Mouse (Mus musculus): ENCODE measurements at regions not wholly inside any gene's neighbourhood (a gene's known extent, or its start where the extent isn't known, plus 50 kb on each side); places are given as distances from the start of the nearest gene placed in this dataset.

- Histone ChIP-seq H3K4me1 (ENCODE audit: control insufficient read depth, insufficient read depth, insufficient read length) (peaks cover 8% of the 10 kb centered on the region; the same call in 1 of the 2 replicates), H3K36me3 (ENCODE audit: control insufficient read depth, insufficient read depth, low read length) (no peaks in the 10 kb centered on the region), H3K27me3 (ENCODE audit: control insufficient read depth, insufficient read depth, low read length) (no peaks in the 10 kb centered on the region), H3K27ac (ENCODE audit: insufficient read depth, low read length) (no peak overlapping the region), H3K4me3 (ENCODE audit: extremely low read depth, insufficient read depth, insufficient read length) (no peak overlapping the region)
- no peak for DNase-seq (ENCODE audit: low read depth in 1 of 2, low spot score in 2 of 2)
- TF ChIP-seq CTCF (IDR thresholded peaks at IDR 0.05; ENCODE audit: extremely low read depth, insufficient read depth, insufficient read length, insufficient replicate concordance) (no peak), POLR2A (IDR thresholded peaks at IDR 0.05; ENCODE audit: low read depth, low read length) (no peak)
- 87% methylated on average over 2 of the region's 2 CpGs for WGBS
These were observed 187.1 kb upstream of the Ubl3 start for GRCm38 (mm10) chr5:148739672-148740071.

DNA sequence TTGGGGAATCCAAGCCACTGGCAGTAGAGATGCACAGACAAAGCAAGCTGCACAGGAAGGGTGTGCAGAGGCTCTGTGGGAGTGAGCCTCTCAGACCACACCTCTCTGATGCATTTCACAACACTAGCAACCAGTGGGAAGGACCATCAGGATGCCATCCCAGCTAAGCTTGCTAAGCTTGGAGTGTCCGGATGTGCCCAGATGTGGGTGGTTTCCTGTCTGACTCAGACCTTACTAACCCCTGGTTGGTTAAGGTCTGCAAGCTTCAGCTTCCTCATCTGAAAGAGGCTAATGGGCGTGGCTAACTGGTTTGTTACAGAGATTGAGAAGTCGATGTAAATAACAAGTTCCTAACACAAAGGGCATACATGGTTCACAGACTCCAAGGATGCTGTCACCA lies 186.6 kb upstream of the Ubl3 start:
- H3K4me1 ChIP-seq (ENCODE audit: control insufficient read depth, insufficient read depth, insufficient read length) = peaks cover 8% of the 10 kb centered on the region; the same call in 1 of the 2 replicates
- H3K36me3 ChIP-seq (ENCODE audit: control insufficient read depth, insufficient read depth, low read length) = no peaks in the 10 kb centered on the region
- 6% methylated on average over 3 of the region's 3 CpGs for WGBS
- no peaks in the 10 kb centered on the region for H3K27me3 ChIP-seq (ENCODE audit: control insufficient read depth, insufficient read depth, low read length)
- no peak overlapping the region for H3K4me3 ChIP-seq (ENCODE audit: extremely low read depth, insufficient read depth, insufficient read length)
- DNase-seq (ENCODE audit: low read depth in 1 of 2, low spot score in 2 of 2) = peak in 1 of 2 experiments; percentile 30
- H3K27ac ChIP-seq (ENCODE audit: insufficient read depth, low read length) = no peak overlapping the region
- TF ChIP-seq POLR2A (IDR thresholded peaks at IDR 0.05; ENCODE audit: low read depth, low read length) (no peak), CTCF (IDR thresholded peaks at IDR 0.05; ENCODE audit: extremely low read depth, insufficient read depth, insufficient read length, insufficient replicate concordance) (no peak)

DNA sequence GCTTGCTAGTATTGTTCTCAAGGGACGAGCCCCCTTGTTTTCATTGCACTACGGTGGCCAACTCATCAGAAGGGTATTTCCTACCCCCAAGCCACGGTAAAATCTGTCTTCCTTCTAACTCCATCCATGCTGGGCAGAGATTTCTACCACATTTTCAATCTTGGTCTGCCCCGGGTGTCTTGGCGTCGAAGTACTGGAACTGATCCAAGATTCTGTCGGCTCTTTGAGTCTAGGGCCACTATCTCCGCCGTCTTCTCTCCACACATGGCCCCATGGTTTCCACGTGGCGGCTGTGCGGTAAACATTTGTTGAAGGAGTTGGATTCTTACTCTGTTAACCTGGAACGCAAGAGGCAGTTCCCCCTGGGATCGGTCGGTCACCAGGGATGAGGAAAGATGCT lies 177.0 kb upstream of the Ubl3 start:
- TF ChIP-seq CTCF (IDR thresholded peaks at IDR 0.05; ENCODE audit: extremely low read depth, insufficient read depth, insufficient read length, insufficient replicate concordance) (no peak), POLR2A (IDR thresholded peaks at IDR 0.05; ENCODE audit: low read depth, low read length) (no peak)
- no peak overlapping the region for H3K4me3 ChIP-seq (ENCODE audit: extremely low read depth, insufficient read depth, insufficient read length)
- DNase-seq (ENCODE audit: low read depth in 1 of 2, low spot score in 2 of 2) = no peak
- H3K27me3 ChIP-seq (ENCODE audit: control insufficient read depth, insufficient read depth, low read length) = no peaks in the 10 kb centered on the region
- 77% methylated on average over 15 of the region's 15 CpGs for WGBS
- H3K4me1 ChIP-seq (ENCODE audit: control insufficient read depth, insufficient read depth, insufficient read length) = no peaks in the 10 kb centered on the region
- H3K27ac ChIP-seq (ENCODE audit: insufficient read depth, low read length) = no peak overlapping the region
- no peaks in the 10 kb centered on the region for H3K36me3 ChIP-seq (ENCODE audit: control insufficient read depth, insufficient read depth, low read length)

DNA sequence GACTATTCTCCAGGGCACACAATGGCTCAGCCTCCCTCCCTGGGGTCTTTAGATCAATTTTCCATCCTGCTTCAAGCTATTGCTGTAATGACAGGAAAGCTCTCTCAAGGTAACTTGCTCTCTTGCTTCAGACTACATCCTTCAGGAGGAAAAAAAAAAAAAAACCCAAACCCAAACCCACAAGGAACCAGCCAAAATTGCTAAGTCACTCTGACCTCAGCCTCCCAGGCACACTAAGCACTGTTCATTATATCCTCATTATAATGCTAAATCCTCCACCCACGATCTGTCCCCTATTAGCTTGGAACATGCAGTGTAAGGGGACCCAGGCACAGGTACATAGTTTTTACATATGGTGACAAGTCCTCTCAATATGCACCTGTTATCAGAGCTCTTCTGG lies 175.9 kb upstream of the Ubl3 start:
- H3K27me3 ChIP-seq (ENCODE audit: control insufficient read depth, insufficient read depth, low read length) = no peaks in the 10 kb centered on the region
- WGBS = 18% methylated on average over 1 of the region's 1 CpGs
- no peaks in the 10 kb centered on the region for H3K36me3 ChIP-seq (ENCODE audit: control insufficient read depth, insufficient read depth, low read length)
- H3K4me1 ChIP-seq (ENCODE audit: control insufficient read depth, insufficient read depth, insufficient read length) = no peaks in the 10 kb centered on the region
- H3K27ac ChIP-seq (ENCODE audit: insufficient read depth, low read length) = no peak overlapping the region
- no peak for DNase-seq (ENCODE audit: low read depth in 1 of 2, low spot score in 2 of 2)
- no peak overlapping the region for H3K4me3 ChIP-seq (ENCODE audit: extremely low read depth, insufficient read depth, insufficient read length)
- no peak for TF ChIP-seq POLR2A (IDR thresholded peaks at IDR 0.05; ENCODE audit: low read depth, low read length)
- TF ChIP-seq CTCF (IDR thresholded peaks at IDR 0.05; ENCODE audit: extremely low read depth, insufficient read depth, insufficient read length, insufficient replicate concordance) = no peak

DNA sequence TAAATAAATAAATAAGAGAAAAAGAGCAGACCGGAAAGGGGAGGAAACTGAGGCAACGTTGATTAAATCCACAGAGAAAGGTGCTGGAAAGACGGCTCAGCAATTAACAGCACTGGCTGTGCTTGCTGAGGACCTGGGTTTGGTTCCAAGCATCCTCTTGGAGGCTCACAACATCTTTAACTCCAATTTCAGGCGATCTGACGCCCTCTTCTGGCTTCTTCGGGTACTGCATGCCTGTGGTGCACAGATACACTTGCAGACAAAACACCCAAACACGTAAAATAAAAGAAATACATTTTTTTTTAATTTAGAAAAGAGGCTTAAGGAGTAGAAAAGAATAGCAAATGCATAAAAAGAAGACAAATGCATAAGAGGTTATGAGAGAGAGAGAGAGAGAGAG lies 173.9 kb upstream of the Ubl3 start:
- Histone ChIP-seq H3K4me1 (ENCODE audit: control insufficient read depth, insufficient read depth, insufficient read length) (no peaks in the 10 kb centered on the region), H3K36me3 (ENCODE audit: control insufficient read depth, insufficient read depth, low read length) (no peaks in the 10 kb centered on the region), H3K27ac (ENCODE audit: insufficient read depth, low read length) (no peak overlapping the region), H3K4me3 (ENCODE audit: extremely low read depth, insufficient read depth, insufficient read length) (no peak overlapping the region), H3K27me3 (ENCODE audit: control insufficient read depth, insufficient read depth, low read length) (no peaks in the 10 kb centered on the region)
- WGBS = 72% methylated on average over 7 of the region's 7 CpGs
- TF ChIP-seq CTCF (IDR thresholded peaks at IDR 0.05; ENCODE audit: extremely low read depth, insufficient read depth, insufficient read length, insufficient replicate concordance) = no peak
- TF ChIP-seq POLR2A (IDR thresholded peaks at IDR 0.05; ENCODE audit: low read depth, low read length) = no peak
- no peak for DNase-seq (ENCODE audit: low read depth in 1 of 2, low spot score in 2 of 2)

DNA sequence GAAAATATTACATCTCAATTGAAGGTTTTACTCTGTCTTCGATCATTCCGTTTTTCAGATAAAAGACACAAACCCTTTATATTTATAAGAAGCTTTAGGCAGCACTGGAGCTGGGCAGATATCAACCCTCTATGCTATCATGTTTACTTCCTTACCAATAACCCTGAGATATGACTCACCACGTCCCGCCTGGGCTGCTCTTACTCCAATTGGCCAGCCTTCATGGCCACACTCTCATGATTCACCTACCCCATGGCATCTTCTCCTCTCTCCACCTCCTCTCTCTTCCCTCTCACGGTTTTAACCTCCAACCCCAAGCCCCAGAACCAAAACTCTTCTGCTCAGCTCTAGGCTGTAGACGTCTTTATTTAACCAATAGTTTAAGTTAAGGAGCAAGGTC lies 171.9 kb upstream of the Ubl3 start:
- Histone ChIP-seq H3K27ac (ENCODE audit: insufficient read depth, low read length) (no peak overlapping the region), H3K4me3 (ENCODE audit: extremely low read depth, insufficient read depth, insufficient read length) (no peak overlapping the region), H3K36me3 (ENCODE audit: control insufficient read depth, insufficient read depth, low read length) (no peaks in the 10 kb centered on the region), H3K4me1 (ENCODE audit: control insufficient read depth, insufficient read depth, insufficient read length) (no peaks in the 10 kb centered on the region), H3K27me3 (ENCODE audit: control insufficient read depth, insufficient read depth, low read length) (no peaks in the 10 kb centered on the region)
- WGBS = 84% methylated on average over 6 of the region's 6 CpGs
- no peak for DNase-seq (ENCODE audit: low read depth in 1 of 2, low spot score in 2 of 2)
- TF ChIP-seq CTCF (IDR thresholded peaks at IDR 0.05; ENCODE audit: extremely low read depth, insufficient read depth, insufficient read length, insufficient replicate concordance) (no peak), POLR2A (IDR thresholded peaks at IDR 0.05; ENCODE audit: low read depth, low read length) (no peak)

DNA sequence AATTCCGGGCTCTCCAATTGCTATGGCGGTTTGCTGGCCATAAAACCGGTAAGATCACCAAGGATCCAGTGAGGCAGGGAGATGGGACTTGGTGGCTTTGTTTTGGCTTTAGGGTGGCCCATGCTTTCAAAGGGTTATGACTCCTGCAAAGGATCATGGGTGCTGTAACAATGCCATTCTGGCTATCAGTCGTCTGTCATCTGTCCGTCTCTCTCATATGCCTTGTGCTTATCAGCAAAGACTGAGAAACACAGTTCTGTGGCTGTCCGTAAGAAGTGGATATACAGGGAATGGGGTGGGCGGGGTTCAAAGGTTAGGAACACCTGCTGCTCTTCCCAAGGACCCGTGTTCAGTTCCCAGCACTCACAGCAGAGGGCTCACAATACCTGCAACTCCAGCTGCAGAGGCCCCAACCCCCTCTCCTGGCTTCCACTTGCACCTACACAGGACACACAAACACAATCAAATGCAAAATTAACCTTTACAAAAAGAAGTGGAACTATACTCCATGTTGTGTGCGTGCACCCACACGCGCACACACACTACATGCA lies 171.2 kb upstream of the Ubl3 start:
- no peak overlapping the region for H3K27ac ChIP-seq (ENCODE audit: insufficient read depth, low read length)
- no peak overlapping the region for H3K4me3 ChIP-seq (ENCODE audit: extremely low read depth, insufficient read depth, insufficient read length)
- H3K36me3 ChIP-seq (ENCODE audit: control insufficient read depth, insufficient read depth, low read length) = no peaks in the 10 kb centered on the region
- H3K27me3 ChIP-seq (ENCODE audit: control insufficient read depth, insufficient read depth, low read length) = no peaks in the 10 kb centered on the region
- 92% methylated on average over 11 of the region's 11 CpGs for WGBS
- no peak for DNase-seq (ENCODE audit: low read depth in 1 of 2, low spot score in 2 of 2)
- no peaks in the 10 kb centered on the region for H3K4me1 ChIP-seq (ENCODE audit: control insufficient read depth, insufficient read depth, insufficient read length)
- TF ChIP-seq CTCF (IDR thresholded peaks at IDR 0.05; ENCODE audit: extremely low read depth, insufficient read depth, insufficient read length, insufficient replicate concordance) (no peak), POLR2A (IDR thresholded peaks at IDR 0.05; ENCODE audit: low read depth, low read length) (no peak)

All from spleen, adult 2 months (tissue).